Mouse (Mus musculus) naive thymus-derived CD4-positive, alpha-beta T cell, adult 2 months (primary cell): Measurements from ENCODE around the gene Kcnh1.

Source experiments
- DNase-seq: peaks from one replicate; pipeline ENCODE4 v3.0.0-alpha.2; 2011; ENCODE audit warnings: low read depth

Kcnh1 gene

DNA sequence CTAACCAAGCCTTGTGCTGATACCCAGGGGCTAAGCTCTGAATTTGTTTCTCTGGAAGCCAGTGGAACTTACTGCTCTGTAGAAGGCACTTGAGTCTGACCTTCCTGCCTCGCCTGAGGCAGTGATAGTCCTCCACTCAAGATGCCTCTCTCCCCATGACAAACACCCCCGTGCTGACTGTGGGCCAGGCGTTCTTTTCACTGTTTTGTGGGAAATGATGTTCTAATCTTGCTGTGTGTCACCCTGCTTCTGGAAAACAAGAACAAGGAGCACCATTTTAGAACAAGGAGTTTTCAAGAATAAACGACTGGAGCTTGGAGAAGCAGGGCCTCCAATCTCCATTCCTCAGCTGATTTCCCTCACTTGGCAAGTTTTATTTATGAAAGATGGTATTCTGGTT is 273.2 kb downstream of the Kcnh1 start:
- DNase-seq = no peak

- no peak for DNase-seq
These were observed 281.8 kb downstream of the Kcnh1 start for GRCm38 (mm10) chr1:192472366-192472765.

DNA sequence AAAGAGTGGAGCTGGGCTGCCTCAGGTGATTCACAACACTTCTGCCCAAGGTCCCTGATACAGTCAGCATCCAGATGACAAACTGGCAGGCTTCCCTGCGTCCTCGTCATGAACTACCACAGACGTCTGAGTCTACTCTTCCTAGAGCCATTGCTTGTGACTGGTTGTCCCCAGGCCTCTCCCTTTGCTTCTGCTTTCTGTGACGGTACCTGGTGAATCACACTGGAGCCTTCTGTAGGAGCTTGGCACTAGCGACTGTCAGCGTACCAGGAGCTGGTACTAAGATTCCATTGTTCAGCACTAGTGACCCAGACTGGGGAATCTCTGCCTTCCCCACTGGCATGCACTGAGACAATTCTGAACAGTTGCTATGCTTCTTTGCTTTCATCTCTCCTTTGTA is 282.6 kb downstream of the Kcnh1 start:
- DNase-seq = no peak

DNA sequence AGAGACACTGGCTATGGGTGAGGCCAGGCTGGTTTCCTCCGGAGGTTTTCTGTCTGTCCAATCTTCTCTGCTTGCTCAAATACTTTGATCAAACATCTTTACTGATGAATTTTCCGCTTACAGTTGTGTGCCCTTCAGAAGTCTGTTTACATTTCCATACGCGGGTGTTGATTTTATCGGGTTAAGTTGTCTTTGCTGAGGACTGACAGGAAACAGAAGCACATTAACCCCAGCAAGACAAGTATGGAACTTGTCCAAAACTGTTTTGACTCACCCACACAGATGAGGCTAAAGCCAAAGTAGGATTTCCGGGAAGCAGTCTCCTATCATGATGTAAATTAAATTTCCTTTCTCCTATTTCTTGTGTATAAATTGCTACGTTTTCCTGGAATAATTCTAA is 286.1 kb downstream of the Kcnh1 start:
- DNase-seq = no peak

DNA sequence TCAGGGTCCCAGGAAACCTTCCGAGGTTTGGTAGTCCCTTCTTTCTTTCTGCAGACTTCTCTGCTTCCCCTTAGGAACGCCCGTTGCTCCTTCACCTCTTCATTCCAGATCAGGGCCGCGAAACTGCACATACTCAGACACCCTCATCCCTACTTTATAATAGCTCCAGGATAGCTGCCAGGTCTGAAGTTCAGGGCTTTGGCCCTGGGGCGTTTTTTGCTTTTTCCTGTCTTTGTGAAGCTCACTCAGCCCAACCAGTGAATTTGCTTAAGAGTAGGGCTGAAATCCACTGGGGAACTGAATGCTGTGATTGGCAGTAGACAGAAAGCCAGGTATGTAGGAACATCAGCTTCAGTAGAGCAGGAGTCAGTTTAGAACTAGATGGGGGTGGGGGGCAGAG is 287.0 kb downstream of the Kcnh1 start:
- DNase-seq = no peak

GRCm38 (mm10) chr1:192478176-192478575 is 287.6 kb downstream of the Kcnh1 start:
- DNase-seq = no peak

- no peak for DNase-seq
These were observed 289.7 kb downstream of the Kcnh1 start for GRCm38 (mm10) chr1:192480072-192480784.

- no peak for DNase-seq
These were observed 290.9 kb downstream of the Kcnh1 start for GRCm38 (mm10) chr1:192481446-192481845.

- DNase-seq = no peak
These were observed 294.5 kb downstream of the Kcnh1 start for GRCm38 (mm10) chr1:192485030-192485429.

DNA sequence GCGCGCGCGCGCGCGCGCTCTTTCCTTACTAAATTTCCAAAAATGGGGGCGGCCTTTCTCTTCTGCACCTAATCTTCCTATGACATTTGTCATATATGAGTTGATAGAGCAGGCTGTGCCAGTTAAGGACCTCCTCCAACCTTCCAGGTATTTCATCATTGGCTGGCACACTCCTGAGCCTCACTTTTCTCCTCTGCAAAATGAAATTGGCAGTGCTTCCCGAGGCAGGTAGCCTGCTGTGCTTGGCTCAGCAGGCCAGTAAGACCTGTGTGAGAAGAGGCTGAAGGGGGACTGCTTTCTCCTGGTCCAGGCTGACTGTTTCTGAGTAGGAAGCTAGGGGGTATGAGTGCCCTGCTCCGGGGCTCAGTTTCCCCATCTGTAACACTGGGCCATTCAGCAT is 297.0 kb downstream of the Kcnh1 start:
- no peak for DNase-seq

- no peak for DNase-seq
These were observed 299.6 kb downstream of the Kcnh1 start for GRCm38 (mm10) chr1:192489908-192490825.

DNA sequence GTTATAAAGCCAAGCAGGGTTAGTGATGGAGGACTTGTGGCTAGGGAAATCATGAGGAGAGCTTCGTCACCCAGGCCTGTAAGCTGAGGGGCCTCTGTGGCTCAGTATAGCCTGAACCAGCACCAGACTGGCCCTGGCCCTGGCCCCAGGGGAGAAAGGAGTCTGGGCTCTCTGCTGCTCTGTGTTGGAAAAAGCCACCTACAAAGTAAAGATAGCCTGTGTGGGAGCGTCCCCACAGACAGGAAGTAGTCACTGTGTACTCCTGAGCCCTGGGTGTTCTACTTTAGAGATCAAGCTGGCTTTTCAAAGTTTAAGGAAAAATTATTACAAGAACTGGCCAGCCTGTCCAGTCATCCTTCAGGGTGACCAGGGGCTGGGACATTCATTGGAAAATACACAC is 306.9 kb downstream of the Kcnh1 start:
- DNase-seq = no peak

DNA sequence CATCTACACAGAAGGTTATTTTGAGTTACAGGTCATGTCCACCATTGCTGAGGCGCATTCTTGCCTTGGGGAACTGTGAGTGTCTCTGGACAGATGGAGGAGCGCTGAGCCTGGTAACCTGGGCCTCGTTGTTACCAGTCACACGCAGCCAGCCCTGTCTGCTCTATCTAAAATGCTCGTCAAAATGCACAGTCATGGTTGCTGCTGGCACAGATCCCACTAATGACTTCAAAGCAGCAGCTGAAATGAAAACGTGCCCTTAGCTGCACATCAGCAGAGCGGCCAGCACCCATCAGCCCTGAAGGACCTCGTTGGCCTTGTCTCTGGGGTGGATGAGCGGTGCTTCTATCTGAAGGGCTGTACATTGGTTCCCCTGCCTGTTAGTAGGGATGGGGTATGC is 311.4 kb downstream of the Kcnh1 start:
- no peak for DNase-seq

DNA sequence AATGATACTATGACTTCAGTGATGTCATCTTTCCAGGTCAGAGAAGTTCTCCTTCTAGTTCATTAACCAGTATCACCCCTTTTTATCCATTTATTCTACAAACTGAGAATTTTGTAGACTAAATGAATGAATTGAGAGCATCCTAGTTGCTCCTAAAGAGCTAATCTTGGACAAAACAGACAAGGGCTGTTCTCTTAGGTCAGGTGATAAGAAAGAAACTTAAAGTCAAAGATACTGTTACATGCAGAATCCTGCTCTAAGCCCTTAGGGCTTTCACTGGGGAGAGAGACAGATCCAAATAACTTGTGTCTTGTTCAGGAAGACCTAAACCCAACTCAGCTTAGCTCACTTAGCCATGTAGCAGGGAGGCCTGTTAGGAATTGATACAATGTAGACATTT is 312.3 kb downstream of the Kcnh1 start:
- no peak for DNase-seq

DNA sequence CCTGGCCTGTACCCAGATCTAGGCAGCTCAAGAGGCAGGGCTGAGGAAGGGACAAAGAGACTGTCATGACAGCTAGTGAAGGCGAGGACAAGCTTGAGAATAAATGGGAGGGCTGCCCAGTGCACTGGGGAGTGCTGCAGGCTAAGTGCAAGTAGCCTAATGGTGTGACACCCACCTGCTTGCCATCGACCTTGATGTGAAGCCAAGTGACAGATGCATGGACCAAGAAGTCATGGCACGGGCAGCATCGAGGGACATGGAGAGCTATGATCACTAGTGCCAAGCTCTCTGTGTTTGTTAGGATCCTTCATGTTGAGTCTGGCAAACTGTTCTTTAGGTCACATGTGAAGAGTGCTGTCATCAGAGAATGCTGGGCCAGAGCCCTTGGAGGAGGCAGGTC is 313.1 kb downstream of the Kcnh1 start:
- no peak for DNase-seq

GRCm38 (mm10) chr1:192512821-192513220 is 322.2 kb downstream of the Kcnh1 start:
- no peak for DNase-seq

GRCm38 (mm10) chr1:192515373-192515772 is 324.8 kb downstream of the Kcnh1 start:
- DNase-seq = no peak

DNA sequence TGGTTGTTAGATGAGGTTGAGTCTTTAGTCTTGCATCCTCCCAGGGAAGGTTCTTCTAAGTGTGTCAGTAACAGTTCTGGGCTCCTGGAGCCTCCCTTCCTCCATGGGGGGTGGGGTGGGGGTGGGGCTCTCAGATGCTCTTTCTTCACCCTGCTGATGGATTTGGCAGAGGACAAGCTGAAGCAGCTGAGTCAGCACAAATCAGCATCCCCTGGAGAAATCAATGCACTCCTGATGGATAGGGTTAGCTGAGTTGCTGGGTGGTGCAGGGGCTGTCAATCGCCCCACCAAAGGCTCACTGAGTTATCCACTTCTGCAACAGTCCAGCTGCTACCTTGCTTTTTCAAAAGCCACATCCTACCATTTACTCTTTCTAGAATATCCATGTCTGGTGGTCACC is 329.1 kb downstream of the Kcnh1 start:
- DNase-seq = no peak

DNA sequence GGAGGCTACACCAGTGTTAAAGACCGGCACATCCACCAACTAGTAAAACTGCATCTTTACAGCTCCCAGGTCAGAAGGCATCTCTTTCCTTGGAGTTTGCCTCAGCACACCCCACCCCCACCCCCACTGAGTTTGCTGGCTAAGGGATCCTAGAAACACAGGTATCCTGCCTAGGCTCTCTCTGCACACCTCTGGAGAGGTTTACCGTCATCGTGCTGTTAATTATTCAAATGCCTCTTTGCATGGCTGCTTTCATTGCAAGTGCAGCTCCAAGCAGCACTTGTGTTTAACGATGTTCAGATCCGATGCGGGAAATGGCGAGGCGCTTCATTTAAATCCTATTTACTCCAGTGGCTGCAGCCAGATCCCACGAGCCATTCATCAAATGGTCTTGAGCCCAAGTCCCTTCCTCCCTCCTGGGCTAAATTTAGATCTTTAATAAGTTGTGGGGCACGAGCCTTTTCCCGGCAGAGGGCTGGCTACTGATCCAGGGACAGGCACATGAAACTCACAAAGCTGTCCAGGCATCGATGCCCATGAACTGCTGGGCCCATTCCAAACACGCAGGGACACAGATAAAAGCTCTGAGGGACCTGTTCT is 330.4 kb downstream of the Kcnh1 start:
- DNase-seq = no peak

GRCm38 (mm10) chr1:192522376-192523178 is 332.0 kb downstream of the Kcnh1 start:
- no peak for DNase-seq

GRCm38 (mm10) chr1:192525711-192526350 is 335.3 kb downstream of the Kcnh1 start:
- no peak for DNase-seq
